Mouse (Mus musculus) neural tube, embryonic 11.5 days (tissue): Measurements from ENCODE around the gene Gm7358. TPM values are rescaled to one million over a fixed set of nuclear protein-coding genes. Genes with fewer than 3 reads are reported as not detected.
"Not testable (repeated sequence)": the region's sequence is repeated elsewhere in the genome, so short reads cannot be mapped to it uniquely, and the experiment has no call there.

Experiments
- ATAC-seq: fragments of 200-750 bp; cut with Nextera tagmentation; 2 replicates; pipeline ENCODE4 v1.8.0; 2017; ENCODE audit warnings: moderate number of reproducible peaks, mild to moderate bottlenecking, moderate TSS enrichment, moderate library complexity; ENCODE audit not compliant: insufficient read depth, low FRiP score, low TSS enrichment
- DNase-seq: peaks from one replicate; pipeline ENCODE4 v3.0.0-alpha.2; 2015; ENCODE audit warnings: low spot score
- H3K27ac ChIP-seq: fragments of 300-500 bp; sonication (generic); 2 replicates; pipeline ENCODE4 v1.5.1; 2014; ENCODE audit warnings: low read depth, mild to moderate bottlenecking, low read length
- H3K27me3 ChIP-seq: fragments of 300-500 bp; sonication (generic); 2 replicates; pipeline ENCODE4 v1.6.1; 2014; ENCODE audit warnings: mild to moderate bottlenecking, low read length, mixed read lengths; ENCODE audit not compliant: control insufficient read depth, insufficient read depth
- H3K36me3 ChIP-seq: fragments of 300-500 bp; sonication (generic); 2 replicates; pipeline ENCODE4 v1.6.1; 2014; ENCODE audit warnings: mild to moderate bottlenecking, low read length, moderate library complexity, mixed read lengths; ENCODE audit not compliant: control insufficient read depth, insufficient read depth
- H3K4me1 ChIP-seq: fragments of 300-500 bp; sonication (generic); 2 replicates; pipeline ENCODE4 v1.6.1; 2014; ENCODE audit warnings: low read length, mixed read lengths; ENCODE audit not compliant: control insufficient read depth, insufficient read depth
- H3K4me2 ChIP-seq: fragments of 300-500 bp; sonication (generic); 2 replicates; pipeline ENCODE4 v1.6.1; 2014; ENCODE audit warnings: low read depth, mild to moderate bottlenecking, moderate library complexity
- H3K4me3 ChIP-seq: fragments of 300-500 bp; sonication (generic); 2 replicates; pipeline ENCODE4 v1.5.1; 2014; ENCODE audit warnings: low read depth, low read length
- H3K9ac ChIP-seq: fragments of 300-500 bp; sonication (generic); 2 replicates; pipeline ENCODE4 v1.6.1; 2014; ENCODE audit warnings: mild to moderate bottlenecking, low read length
- H3K9me3 ChIP-seq: fragments of 300-500 bp; sonication (generic); 2 replicates; pipeline ENCODE4 v1.6.1; 2016; ENCODE audit warnings: low read length; ENCODE audit not compliant: control insufficient read depth
- WGBS: fragments of 180-500 bp; shearing (Covaris S2); extraction: QIAGEN DNeasy Blood & Tissue Kit; methylation state at CpG from one replicate; pipeline ENCODE4 v1.1.7; 2014; 5-methylcytosine and 5-hydroxymethylcytosine counted together
- polyA plus RNA-seq: library from polyadenylated mRNA; unstranded; fragments of >200 nt; fragmentation: Nextera tagmentation; extraction: Ambion mirVana; gene quantifications from 2 replicates; pipeline ENCODE4 v1.2.1, GENCODE M21; 2014

The Gm7358 gene
- not detected in 2 replicates for polyA plus RNA-seq

DNA sequence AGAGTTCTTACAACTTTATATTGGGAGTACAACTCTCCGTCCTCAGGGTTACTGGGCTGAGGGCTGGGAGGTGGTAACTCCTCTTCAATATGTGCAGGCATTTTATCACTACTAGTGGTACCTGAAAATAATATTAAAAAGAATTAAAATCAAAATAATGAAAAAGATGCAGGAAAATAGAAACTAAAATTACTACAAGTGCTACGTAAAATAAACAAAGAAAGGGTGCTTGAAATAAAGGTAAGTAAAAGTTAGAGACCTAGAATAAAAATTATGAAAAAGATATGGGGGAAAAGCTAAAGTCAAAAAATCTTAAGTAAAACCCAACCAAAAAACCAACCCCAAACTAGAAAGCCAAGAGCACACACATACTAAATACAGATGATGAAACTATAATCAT lies at the start of gene Gm7358:
Gene Gm7358, minus strand, starts transcription at position 101 of the 400 bp plus-strand sequence.
- no CpG with 5 or more reads among the region's 2 CpGs for WGBS
- not testable (repeated sequence) for H3K36me3 ChIP-seq, H3K9me3 ChIP-seq, H3K9ac ChIP-seq, H3K4me1 ChIP-seq, H3K27me3 ChIP-seq, H3K27ac ChIP-seq, ATAC-seq, H3K4me2 ChIP-seq, H3K4me3 ChIP-seq, DNase-seq

DNA sequence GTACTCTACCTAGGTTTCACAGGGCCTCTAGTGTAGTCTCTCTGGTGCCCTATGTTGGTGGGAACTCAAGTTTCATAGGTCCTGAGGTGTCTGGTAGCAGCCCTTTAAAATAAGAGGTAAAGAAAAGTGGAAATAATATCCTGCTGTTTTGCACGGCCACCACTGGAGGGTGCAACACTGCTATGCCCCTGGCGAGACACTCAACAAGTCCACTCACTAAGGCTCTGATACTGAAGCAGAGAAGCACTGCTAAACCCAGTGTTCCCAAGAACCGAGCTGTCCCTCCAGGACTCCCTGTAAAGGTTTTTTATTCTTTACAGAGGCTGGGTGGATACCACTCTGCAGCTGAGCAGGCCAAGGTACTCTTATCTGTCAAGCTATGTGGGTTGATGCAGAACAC lies 43.7 kb upstream of the Gm7358 start:
- H3K36me3 ChIP-seq, H3K9ac ChIP-seq, H3K4me1 ChIP-seq, H3K4me2 ChIP-seq, H3K27me3 ChIP-seq, H3K27ac ChIP-seq, H3K4me3 ChIP-seq, DNase-seq, ATAC-seq, H3K9me3 ChIP-seq: not testable (repeated sequence)
- WGBS, result 35% methylated on average over 3 of the region's 3 CpGs

DNA sequence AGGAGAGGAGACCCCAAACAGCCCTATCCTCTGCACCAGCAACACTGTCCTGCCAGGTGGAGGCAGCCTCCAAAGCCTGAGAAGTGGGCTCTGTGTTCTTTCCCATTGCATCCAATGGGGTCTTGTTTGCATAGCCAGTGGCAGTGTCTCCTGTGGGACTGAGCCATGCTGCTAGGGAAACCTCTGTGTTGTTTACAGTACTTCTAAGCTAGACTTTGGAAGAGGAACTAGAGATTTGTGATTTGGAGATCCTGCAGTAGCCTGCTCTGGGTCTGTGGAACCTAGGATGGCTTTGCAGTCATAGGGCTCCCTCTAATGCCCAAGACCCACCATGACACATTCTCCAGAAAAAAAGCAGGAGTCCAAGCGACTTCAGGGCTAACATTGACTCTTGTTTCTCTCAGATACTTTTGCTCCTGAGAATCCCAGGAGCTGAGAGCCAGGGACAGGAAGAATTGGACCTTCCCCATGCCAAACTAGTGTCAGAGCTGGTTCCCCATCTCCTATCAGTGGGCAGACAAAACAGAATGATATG lies 42.2 kb upstream of the Gm7358 start:
- not testable (repeated sequence) for H3K36me3 ChIP-seq

DNA sequence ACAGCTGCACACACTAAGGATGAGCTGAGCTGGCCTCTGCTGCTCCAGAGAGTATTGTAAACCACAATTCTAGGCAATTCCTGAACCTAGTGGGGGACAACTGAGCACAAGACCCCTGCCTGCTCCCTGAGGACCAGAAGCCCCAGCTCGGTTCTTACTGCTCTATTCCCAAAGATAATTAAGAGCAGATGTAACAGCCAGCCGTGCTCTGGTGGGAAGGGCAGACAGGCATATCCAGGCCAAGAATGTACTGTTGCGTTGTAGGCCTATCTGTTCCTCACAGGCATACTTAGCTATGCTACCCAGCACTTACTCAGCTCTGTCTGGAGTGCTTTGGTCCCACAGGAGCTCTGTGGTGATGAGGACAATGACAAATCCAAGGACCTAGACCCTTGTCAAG lies 40.6 kb upstream of the Gm7358 start:
- H3K27ac ChIP-seq, H3K4me2 ChIP-seq, H3K9ac ChIP-seq, H3K4me3 ChIP-seq, H3K27me3 ChIP-seq, DNase-seq, H3K4me1 ChIP-seq, ATAC-seq, H3K36me3 ChIP-seq, H3K9me3 ChIP-seq: not testable (repeated sequence)
- 43% methylated on average over 3 of the region's 3 CpGs for WGBS

More for the DNA sequence above, 42.2 kb upstream of the Gm7358 start:
- H3K4me2 ChIP-seq, ATAC-seq, H3K27me3 ChIP-seq, H3K9ac ChIP-seq, H3K27ac ChIP-seq, H3K4me3 ChIP-seq, DNase-seq, H3K4me1 ChIP-seq, H3K9me3 ChIP-seq: not testable (repeated sequence)
- WGBS, result 29% methylated on average over 1 of the region's 1 CpGs

DNA sequence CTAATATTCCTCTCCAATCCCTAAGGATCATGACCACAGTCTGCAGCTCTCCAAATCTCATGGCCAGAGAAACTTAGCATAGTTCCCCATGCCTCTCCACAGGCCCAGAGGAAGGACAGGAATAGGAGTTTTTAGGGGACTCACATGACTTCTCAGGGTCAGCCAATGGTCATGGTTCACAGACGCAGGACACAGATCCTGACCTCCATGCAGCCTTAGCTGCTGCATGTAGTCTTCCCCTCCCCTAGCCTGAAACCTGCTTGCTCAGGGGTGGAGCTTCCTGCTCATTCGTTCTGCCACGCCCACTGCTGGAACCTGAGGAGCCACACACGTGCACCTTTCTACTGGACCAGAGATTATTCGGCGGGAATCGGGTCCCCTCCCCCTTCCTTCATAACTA lies 34.8 kb upstream of the Gm7358 start:
- H3K4me3 ChIP-seq, H3K4me2 ChIP-seq, H3K27ac ChIP-seq, H3K9me3 ChIP-seq, H3K36me3 ChIP-seq, ATAC-seq, H3K4me1 ChIP-seq, H3K9ac ChIP-seq, DNase-seq, H3K27me3 ChIP-seq: not testable (repeated sequence)
- 32% methylated on average over 2 of the region's 7 CpGs for WGBS

DNA sequence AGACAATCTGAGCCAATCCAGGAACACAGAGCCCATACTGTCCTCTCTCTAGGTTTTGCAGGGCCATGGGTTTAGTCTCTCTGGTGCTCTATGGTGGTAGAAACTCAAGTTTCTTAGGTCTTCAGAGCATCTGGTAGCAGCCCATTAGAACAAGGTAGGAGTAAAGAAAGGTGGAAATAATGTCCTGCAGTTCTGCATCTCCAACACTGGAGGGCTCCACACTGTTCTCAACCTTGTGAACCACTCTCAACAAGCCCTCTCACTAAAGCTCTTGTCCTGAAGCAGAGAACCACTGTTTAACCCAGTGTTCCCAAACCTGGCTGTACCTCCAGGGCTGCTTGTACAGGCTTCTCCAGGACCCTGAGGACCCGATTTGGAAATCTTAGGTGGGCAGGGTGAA lies 27.3 kb upstream of the Gm7358 start:
- H3K9me3 ChIP-seq, H3K4me3 ChIP-seq, H3K36me3 ChIP-seq, H3K27ac ChIP-seq, ATAC-seq, DNase-seq, H3K4me1 ChIP-seq, H3K27me3 ChIP-seq, H3K9ac ChIP-seq, H3K4me2 ChIP-seq: not testable (repeated sequence)
- WGBS, result 13% methylated on average over 1 of the region's 1 CpGs

DNA sequence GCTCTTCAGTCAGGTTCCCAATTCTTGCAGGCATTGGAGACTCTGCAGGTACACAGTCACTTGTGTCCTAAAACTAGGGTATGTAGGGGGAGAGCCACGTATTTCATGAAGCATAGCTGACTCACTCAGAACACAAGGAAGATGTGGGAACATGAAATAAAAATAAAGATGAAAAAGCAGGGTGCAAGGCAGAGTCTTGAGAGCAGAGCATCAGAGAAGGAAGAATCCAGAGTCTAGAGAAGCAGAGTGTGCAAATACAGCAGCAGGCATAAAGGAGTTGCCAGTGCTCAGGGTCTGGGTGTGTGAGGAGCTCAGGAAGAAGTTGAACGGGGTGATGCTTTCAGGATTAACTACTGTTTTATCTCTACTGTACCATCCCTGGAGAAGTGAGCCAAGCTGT lies 17.5 kb downstream of the Gm7358 start:
- H3K27ac ChIP-seq, ATAC-seq, H3K36me3 ChIP-seq, H3K9ac ChIP-seq, H3K4me1 ChIP-seq, H3K9me3 ChIP-seq, DNase-seq, H3K27me3 ChIP-seq, H3K4me3 ChIP-seq, H3K4me2 ChIP-seq: not testable (repeated sequence)
- 80% methylated on average over 1 of the region's 2 CpGs for WGBS

DNA sequence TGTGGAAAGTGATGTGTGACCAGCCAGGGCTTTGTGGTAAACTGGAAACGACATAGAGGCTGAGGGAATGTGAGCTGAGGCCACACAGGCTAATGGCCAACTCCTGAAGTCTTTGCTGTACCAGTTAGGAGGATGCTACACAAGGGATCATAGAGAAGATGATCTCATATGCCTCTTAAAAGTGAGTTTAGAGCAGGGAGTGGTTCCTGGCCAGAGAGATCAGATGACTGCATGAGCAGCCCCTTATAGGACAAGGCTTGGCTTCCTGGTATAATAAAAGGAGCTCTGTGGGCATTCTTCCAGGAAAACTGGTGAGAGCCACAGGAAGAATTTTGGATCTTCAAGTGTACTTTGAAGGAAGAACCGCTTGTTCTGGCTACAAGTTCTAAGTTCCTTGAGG lies 22.3 kb downstream of the Gm7358 start:
- 65% methylated on average over 1 of the region's 2 CpGs for WGBS
- not testable (repeated sequence) for H3K9me3 ChIP-seq, H3K36me3 ChIP-seq, H3K9ac ChIP-seq, ATAC-seq, H3K4me2 ChIP-seq, H3K27ac ChIP-seq, H3K27me3 ChIP-seq, DNase-seq, H3K4me1 ChIP-seq, H3K4me3 ChIP-seq

DNA sequence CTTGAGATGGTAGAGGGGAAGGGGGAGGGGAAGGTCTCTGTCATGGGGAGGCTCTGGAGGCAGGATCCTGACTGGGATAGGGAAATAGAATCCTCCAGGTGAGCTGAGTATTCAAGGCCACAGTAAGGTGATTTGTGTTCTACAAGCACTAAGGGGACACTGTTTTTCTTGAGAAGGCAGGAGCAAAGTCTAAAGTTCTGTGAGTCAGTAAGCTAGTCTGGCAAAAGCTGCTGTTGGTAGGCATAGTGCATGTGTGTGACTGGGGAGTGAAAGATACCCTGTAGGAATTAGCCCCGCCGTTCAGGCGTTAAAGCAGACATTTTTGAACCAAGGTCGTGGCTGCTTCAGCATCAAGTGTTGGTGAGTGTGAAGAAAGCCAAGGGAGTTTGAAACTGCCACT lies 23.2 kb downstream of the Gm7358 start:
- H3K27ac ChIP-seq, H3K36me3 ChIP-seq, H3K4me2 ChIP-seq, H3K9ac ChIP-seq, H3K4me1 ChIP-seq, H3K4me3 ChIP-seq, H3K9me3 ChIP-seq, DNase-seq, H3K27me3 ChIP-seq, ATAC-seq: not testable (repeated sequence)
- WGBS, result 100% methylated on average over 4 of the region's 4 CpGs
